Mouse (Mus musculus): ENCODE results near the gene Plbd2.

DNA sequence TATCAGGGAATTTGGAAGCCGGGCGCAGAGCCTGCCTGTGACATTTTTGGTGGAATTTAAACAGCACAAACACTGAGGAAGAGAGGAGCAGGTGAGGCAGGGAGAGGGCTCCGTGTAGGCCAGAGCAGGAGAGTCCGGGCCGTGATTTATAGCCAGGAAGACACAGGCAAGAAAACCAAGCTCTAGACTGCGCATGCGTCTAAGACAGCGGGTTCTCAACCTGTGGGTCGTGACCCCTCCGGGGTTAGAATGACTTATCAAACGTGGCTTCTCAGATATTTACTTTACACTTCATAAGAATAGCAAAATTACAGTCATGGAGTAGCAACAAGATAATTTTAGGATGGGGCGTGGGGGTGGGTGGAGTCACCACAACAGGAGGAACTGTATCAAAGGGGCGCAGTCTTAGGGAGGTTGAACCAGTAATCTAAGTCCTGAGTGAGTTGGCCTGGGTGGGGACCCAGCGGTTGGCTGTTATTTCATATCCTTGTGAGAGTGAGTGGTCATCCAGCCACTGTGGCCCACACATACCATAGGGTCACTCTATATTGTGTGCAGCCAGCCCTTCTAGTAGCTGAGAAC is 48.6 kb downstream of the Plbd2 start:
- no peak for TF ChIP-seq GATA1 (IDR thresholded peaks at IDR 0.05; ENCODE audit: borderline replicate concordance, low read length)
- no peak for TF ChIP-seq FLI1 (IDR thresholded peaks at IDR 0.05; ENCODE audit: low read length)
